Mouse (Mus musculus) spleen, postnatal 36 days (tissue): Measurements from ENCODE around the gene Mcam.

Source experiments
- DNase-seq, 2 experiments: peaks; one replicate each; pipeline ENCODE4 v3.0.0; 2022; ENCODE audit warnings: low spot score in 2 of 2, mixed read lengths in 1 of 2

Mcam gene

GRCm38 (mm10) chr9:44135731-44136411 lies 1.6 kb downstream of the Mcam start:
- no peak for DNase-seq

GRCm38 (mm10) chr9:44137846-44138245 lies 3.6 kb downstream of the Mcam start:
- DNase-seq = no peak

GRCm38 (mm10) chr9:44141951-44142350 lies 7.7 kb downstream of the Mcam start:
- no peak for DNase-seq

GRCm38 (mm10) chr9:44143421-44143820 lies 9.2 kb downstream of the Mcam start:
- DNase-seq = no peak

- no peak for DNase-seq
Observed at GRCm38 (mm10) chr9:44144023-44144717, 9.9 kb downstream of the Mcam start.

- no peak for DNase-seq
Observed at GRCm38 (mm10) chr9:44144718-44145060, 10.4 kb downstream of the Mcam start.

- DNase-seq = no peak
Observed at GRCm38 (mm10) chr9:44147290-44147689, 13.0 kb downstream of the Mcam start.

- DNase-seq = no peak
Observed at GRCm38 (mm10) chr9:44159886-44160285, 25.6 kb downstream of the Mcam start.

- DNase-seq = no peak
Observed at GRCm38 (mm10) chr9:44168931-44169330, 34.7 kb downstream of the Mcam start.

- DNase-seq = no peak
Observed at GRCm38 (mm10) chr9:44170691-44171151, 36.5 kb downstream of the Mcam start.

GRCm38 (mm10) chr9:44175556-44175955 lies 41.3 kb downstream of the Mcam start:
- no peak for DNase-seq

- DNase-seq = no peak
Observed at GRCm38 (mm10) chr9:44175957-44176356, 41.7 kb downstream of the Mcam start.

GRCm38 (mm10) chr9:44177405-44177804 lies 43.1 kb downstream of the Mcam start:
- DNase-seq = no peak

- no peak for DNase-seq
Observed at GRCm38 (mm10) chr9:44178389-44178788, 44.1 kb downstream of the Mcam start.

GRCm38 (mm10) chr9:44178811-44179210 lies 44.5 kb downstream of the Mcam start:
- DNase-seq = no peak

GRCm38 (mm10) chr9:44181537-44181936 lies 47.3 kb downstream of the Mcam start:
- DNase-seq = no peak

GRCm38 (mm10) chr9:44182260-44182659 lies 48.0 kb downstream of the Mcam start:
- peak; percentile 28 to 36 for DNase-seq

- DNase-seq = no peak
Observed at GRCm38 (mm10) chr9:44188223-44188622, 54.0 kb downstream of the Mcam start.

- DNase-seq = no peak
Observed at GRCm38 (mm10) chr9:44191166-44191565, 56.9 kb downstream of the Mcam start.

GRCm38 (mm10) chr9:44192312-44192711 lies 58.0 kb downstream of the Mcam start:
- no peak for DNase-seq
